Mouse (Mus musculus): ENCODE results near the gene Gbf1.

DNA sequence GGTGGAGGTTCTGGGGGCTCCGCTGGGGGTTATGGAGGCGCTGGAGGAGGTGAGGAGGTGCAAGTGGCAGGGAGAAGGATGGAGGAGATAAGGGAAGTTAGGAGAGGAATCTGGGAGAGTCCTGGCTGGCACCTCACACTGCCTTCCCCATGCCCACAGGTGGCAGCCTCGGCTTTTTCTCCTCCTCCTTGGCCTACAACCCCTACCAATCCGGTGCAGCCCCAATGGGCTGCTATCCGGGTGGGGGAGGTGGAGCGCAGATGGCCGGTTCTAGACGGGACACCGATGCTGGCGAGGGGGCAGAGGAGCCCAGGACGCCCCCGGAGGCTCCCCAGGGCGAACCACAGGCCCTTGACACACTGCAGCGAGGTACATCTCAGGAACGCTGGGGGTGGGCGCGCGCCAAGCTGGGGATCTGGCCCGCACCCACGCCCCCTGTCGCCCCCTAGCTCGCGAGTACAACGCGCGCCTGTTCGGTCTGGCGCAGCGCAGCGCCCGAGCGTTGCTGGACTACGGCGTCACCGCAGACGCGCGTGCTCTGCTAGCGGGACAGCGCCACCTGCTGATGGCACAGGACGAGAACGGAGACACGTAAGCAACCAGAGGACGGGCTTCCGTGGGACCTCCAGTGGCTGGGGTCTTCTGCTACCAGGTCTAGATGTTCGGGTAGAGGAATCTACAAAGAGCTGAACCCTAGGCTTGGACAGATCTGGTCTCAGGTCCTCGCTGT, 156.6 kb downstream of the Gbf1 start:
- TF ChIP-seq GATA1 (IDR thresholded peaks at IDR 0.05; ENCODE audit: borderline replicate concordance, low read length) (no peak), FLI1 (IDR thresholded peaks at IDR 0.05; ENCODE audit: low read length) (no peak)

Measured in megakaryocyte, embryonic 14.5 days (primary cell).